Mouse (Mus musculus) heart, embryonic 12.5 days (tissue): ENCODE data around the gene Ulk3. TPM values are rescaled to one million over a fixed set of nuclear protein-coding genes. Genes with fewer than 3 reads are reported as not detected.

ENCODE experiments used
- ATAC-seq: fragments of 200-750 bp; cut with Nextera tagmentation; 2 replicates; pipeline ENCODE4 v1.8.0; 2017; ENCODE audit warnings: moderate TSS enrichment, moderate library complexity; ENCODE audit not compliant: insufficient number of reproducible peaks, low FRiP score
- H3K27ac ChIP-seq: fragments of 300-500 bp; sonication (generic); 2 replicates; pipeline ENCODE4 v1.5.1; 2016; ENCODE audit warnings: mild to moderate bottlenecking, moderate library complexity; ENCODE audit not compliant: poor library complexity, severe bottlenecking
- H3K27me3 ChIP-seq: fragments of 300-500 bp; sonication (generic); replicated peaks from 2 replicates; pipeline ENCODE4 v1.6.1; 2016; ENCODE audit warnings: mild to moderate bottlenecking, moderate library complexity
- H3K36me3 ChIP-seq: fragments of 300-500 bp; sonication (generic); 2 replicates; pipeline ENCODE4 v1.6.1; 2016; ENCODE audit warnings: mild to moderate bottlenecking, moderate library complexity
- H3K4me1 ChIP-seq: fragments of 300-500 bp; sonication (generic); replicated peaks from 2 replicates; pipeline ENCODE4 v1.6.1; 2016; ENCODE audit warnings: mild to moderate bottlenecking
- H3K4me2 ChIP-seq: fragments of 300-500 bp; sonication (generic); 2 replicates; pipeline ENCODE4 v1.6.1; 2016; ENCODE audit warnings: mild to moderate bottlenecking, moderate library complexity
- H3K4me3 ChIP-seq: fragments of 300-500 bp; sonication (generic); 2 replicates; pipeline ENCODE4 v1.5.1; 2016; ENCODE audit warnings: mild to moderate bottlenecking
- H3K9ac ChIP-seq: fragments of 300-500 bp; sonication (generic); 2 replicates; pipeline ENCODE4 v1.6.1; 2016; ENCODE audit warnings: mild to moderate bottlenecking, moderate library complexity
- H3K9me3 ChIP-seq: fragments of 300-500 bp; sonication (generic); replicated peaks from 2 replicates; pipeline ENCODE4 v1.6.1; 2016; ENCODE audit warnings: mild to moderate bottlenecking, moderate library complexity
- WGBS: fragments of 180-500 bp; shearing (Covaris S2); methylation state at CpG from one replicate; pipeline ENCODE4 v1.1.7; 2016; 5-methylcytosine and 5-hydroxymethylcytosine counted together
- polyA plus RNA-seq: library from polyadenylated mRNA; unstranded; fragments of >200 nt; fragmentation: Nextera tagmentation; extraction: Ambion mirVana; gene quantifications from 2 replicates; pipeline ENCODE4 v1.2.1, GENCODE M21; 2016

The Ulk3 gene
- polyA plus RNA-seq, 1 experiment from 2014 or later: 18.1 TPM

DNA sequence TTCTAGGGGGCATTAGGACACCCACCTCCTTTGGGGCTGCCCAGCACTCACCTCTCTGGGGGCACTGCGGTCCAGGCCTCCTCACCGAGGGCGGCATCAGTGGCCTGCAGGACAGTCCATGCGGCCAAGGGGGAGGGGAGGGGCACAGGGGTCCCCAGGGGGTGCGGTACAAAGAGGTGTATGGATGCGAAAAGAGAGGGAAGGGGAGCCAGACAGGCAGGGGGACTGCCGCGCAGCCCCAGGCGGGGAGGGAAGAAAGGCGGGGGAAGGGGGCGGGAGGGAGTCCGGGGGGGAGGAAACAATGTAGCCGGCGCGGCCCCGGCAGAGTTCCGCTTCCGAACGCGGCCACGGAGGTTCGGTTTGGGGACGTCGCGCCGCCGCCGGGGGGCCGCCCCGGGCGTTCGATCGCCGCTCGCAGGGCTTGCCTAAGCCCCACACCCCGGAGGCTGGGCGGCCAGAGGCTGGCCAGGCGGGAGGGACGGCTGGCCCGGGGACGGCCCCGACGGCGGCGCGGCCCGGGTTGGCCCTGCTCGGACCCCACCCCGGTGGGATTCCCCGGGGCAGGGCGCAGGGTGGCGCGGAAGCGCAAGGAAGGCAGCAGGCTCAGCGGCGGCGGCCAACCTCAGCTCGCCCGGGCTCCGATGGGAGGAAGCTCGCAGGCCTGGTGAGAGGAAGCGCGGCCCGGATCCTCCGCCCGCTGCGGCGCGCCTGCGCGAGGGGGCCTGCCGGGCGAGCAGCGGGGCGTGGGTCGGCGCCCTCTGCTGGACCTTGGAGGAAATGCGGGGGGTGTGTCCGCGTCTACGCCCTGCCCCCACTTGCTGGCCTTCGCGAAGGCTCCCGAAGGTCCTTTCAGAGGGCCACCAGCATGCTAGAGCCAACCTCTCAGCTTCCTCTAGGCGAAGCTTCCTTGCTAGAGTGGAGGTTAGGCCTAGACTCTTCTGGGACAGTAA lies 56.0 kb downstream of the Ulk3 start:
- peaks cover 5% of the 10 kb centered on the region; the same call in 1 of the 2 replicates for H3K36me3 ChIP-seq
- no peaks in the 10 kb centered on the region for H3K27me3 ChIP-seq
- H3K4me3 ChIP-seq: peak overlapping the region; percentile 98
- H3K4me1 ChIP-seq: peaks cover 48% of the 10 kb centered on the region
- peak overlapping the region; percentile 90 for H3K4me2 ChIP-seq
- no peaks in the 10 kb centered on the region for H3K9me3 ChIP-seq
- WGBS: under 1% methylated on average over 67 of the region's 85 CpGs
- peak; percentile 89 for ATAC-seq
- peak overlapping the region; percentile 100 for H3K9ac ChIP-seq
- peak overlapping the region; percentile 96 for H3K27ac ChIP-seq

Other genes with a start within 250 kb of the Ulk3 start
- 19.4 and 20.2 TPM in 2 replicates for gene Ppcdc, start 149.3 kb upstream of the Ulk3 start, polyA plus RNA-seq
- gene Scamp5, start 121.4 kb upstream of the Ulk3 start, polyA plus RNA-seq: 11.8 and 12.3 TPM in 2 replicates
- gene Rpp25, start 85.4 kb upstream of the Ulk3 start, polyA plus RNA-seq: 12.9 and 14.2 TPM in 2 replicates
- 1,377 and 1,385 TPM in 2 replicates for gene Cox5a, start 68.2 kb upstream of the Ulk3 start, polyA plus RNA-seq
- 12.8 TPM in 2 replicates for gene Fam219b, start 51.9 kb upstream of the Ulk3 start, polyA plus RNA-seq
- gene Mpi, start 36.7 kb upstream of the Ulk3 start, polyA plus RNA-seq: 75.6 and 82.6 TPM in 2 replicates
- 52.5 and 55.6 TPM in 2 replicates for gene Scamp2, start 28.5 kb upstream of the Ulk3 start, polyA plus RNA-seq
- not detected in 2 replicates for gene Cplx3, start 16.8 kb downstream of the Ulk3 start, polyA plus RNA-seq
- not detected in 2 replicates for gene Lman1l, start 31.3 kb downstream of the Ulk3 start, polyA plus RNA-seq
- gene Csk, start 64.2 kb downstream of the Ulk3 start, polyA plus RNA-seq: 16.4 TPM in 2 replicates
- gene Cyp1a2, start 94.3 kb downstream of the Ulk3 start, polyA plus RNA-seq: not detected in 2 replicates
- not detected in 2 replicates for gene Cyp1a1, start 98.5 kb downstream of the Ulk3 start, polyA plus RNA-seq
- 21.2 and 21.3 TPM in 2 replicates for gene Edc3, start 119.1 kb downstream of the Ulk3 start, polyA plus RNA-seq
- gene Clk3, start 176.4 kb downstream of the Ulk3 start, polyA plus RNA-seq: 67.0 and 68.1 TPM in 2 replicates
- gene Arid3b, start 247.3 kb downstream of the Ulk3 start, polyA plus RNA-seq: 27.0 and 29.8 TPM in 2 replicates